Mouse (Mus musculus) embryo, embryonic 9.5 days (tissue): ENCODE results near the gene Fpr-rs3.

Experiments
- DNase-seq: peaks from one replicate; pipeline ENCODE4 v3.0.0-alpha.2; 2017; ENCODE audit errors: extremely low spot score

Fpr-rs3 gene

DNA sequence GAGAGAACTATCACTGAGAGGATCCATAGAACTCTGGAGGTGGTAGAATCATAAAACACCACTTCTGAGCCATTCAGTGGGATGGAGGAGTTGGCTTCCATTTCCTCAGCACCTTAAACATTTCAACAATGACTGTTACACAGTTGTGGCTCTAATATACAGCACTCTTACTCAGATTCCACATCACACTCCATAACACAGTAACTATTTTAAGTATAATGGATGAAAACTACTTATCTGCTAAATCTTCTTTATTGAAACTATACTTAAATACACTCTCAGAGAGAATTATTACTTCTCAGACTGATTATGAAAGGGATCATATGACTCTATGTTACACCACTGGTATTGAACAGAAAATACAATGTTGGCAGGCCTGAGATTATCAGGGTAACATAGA lies at the start of gene Fpr-rs3:
Gene Fpr-rs3 (minus strand): TSS at position 101 of the 400 bp plus-strand sequence.
- DNase-seq = no peak

DNA sequence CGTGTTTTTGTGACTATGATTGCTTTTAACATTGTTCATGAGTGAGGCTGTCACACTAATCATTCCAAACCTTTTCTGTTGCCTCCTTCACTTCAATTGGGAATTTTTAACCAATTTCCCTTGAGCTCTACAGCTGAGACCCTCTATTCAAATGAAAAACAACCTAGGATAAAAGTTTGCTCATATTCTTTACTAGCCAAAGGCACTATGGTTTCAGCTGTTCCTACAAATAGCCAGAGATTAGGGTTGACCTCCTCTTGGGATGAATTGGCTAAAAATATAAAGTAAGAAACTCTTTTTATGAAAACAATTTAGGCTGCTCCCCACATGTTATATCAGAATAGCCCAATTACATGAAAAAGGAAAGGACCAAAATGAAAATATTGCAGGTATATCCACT lies 28.4 kb downstream of the Fpr-rs3 start, which contains the start of gene Vmn2r110:
Gene Vmn2r110 (minus strand): TSS at position 101 of the 400 bp plus-strand sequence.
- no peak for DNase-seq
